Mouse (Mus musculus) embryonic fibroblast, embryonic 13.5 days (primary cell): ENCODE results near the gene Hoxa3.

Source experiments
- CTCF ChIP-seq: IDR thresholded peaks from 2 replicates; pipeline ENCODE4 v1.5.1; 2011; ENCODE audit warnings: mild to moderate bottlenecking, control low read depth, low read length, moderate library complexity, borderline replicate concordance; ENCODE audit not compliant: insufficient read depth
- POLR2A ChIP-seq: IDR thresholded peaks from 2 replicates; pipeline ENCODE4 v1.6.1; 2011; ENCODE audit warnings: low read depth, mild to moderate bottlenecking, control low read depth, low read length, moderate library complexity

DNA sequence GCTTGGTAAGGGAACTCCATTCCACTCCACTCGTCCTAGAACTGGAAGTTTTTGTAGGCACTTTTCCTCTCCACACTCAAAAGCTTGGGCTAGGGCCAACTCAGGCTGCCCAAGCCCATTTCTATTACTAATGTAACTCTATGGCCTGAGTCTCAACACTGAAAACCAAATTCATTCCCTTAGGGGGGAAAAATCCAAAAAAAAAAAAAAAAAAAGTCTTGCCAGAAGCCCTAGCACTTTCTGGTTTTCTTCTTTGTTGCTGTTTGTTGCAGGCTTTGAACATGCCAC lies 51.1 kb downstream of the Hoxa3 start:
- TF ChIP-seq CTCF = no peak
- no peak for TF ChIP-seq POLR2A
